Mouse (Mus musculus): ENCODE results near the gene Gm9780.
"Not testable (repeated sequence)": the region's sequence is repeated elsewhere in the genome, so short reads cannot be mapped to it uniquely, and the experiment has no call there.

DNA sequence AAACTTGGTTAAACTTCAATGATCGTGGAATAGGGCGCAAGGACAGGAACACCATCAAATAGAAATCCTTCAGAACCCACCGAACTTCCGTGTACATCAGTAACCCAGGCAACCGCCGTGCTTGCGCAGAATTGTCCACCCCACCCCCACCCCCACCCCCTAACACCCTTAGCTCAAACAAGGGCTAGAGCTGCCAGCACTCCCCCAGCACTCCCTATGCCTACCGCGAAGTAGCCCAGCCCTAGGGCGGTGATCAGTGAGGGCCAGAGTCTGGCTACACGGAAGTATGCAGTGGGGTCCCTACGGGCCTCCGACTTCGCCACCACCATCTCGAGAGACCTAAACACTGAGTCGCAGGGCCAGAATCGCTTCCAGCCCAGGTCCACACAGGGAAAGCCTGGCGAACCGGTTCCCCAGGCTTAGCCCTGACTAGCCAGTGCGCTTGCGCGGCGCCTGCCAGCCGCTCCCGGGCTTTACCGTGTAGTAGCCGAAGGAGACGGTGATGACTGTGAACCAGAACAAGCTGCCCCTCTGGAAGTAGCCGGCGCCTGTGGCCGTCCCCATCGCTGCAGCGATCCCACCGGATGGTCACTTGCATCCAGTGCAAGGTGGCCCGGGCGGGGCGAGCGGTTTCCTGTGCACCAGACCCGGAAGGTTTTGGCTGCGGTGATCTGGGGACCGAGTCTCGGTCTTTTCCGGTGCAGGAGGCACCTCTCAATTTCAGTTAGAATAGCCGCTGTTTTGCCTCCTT is 24.2 kb upstream of the Gm9780 start:
- not testable (repeated sequence) for TF ChIP-seq CTCF, EP300 (IDR thresholded peaks at IDR 0.05; ENCODE audit: low read depth)

Measured in liver, postnatal 0 days (tissue).